In genomic region chr7:126696886-126697285, GRCm38 (mm10) we compare ENCODE assay signal across 9 mouse cellular contexts. TPM values are rescaled to one million over a fixed set of nuclear protein-coding genes. Genes with fewer than 3 reads are reported as not detected.
DNase-seq lines count a peak whose midpoint lies in the region; ATAC-seq and TF ChIP-seq lines count a peak whose summit lies in the region.
"Had no signal": no experiment of that assay in that cellular context is flagged by ENCODE, and none has a peak within 500 bp of the region (broad histone marks: within the 10 kb centered on the region; RNA-seq: fewer than 3 reads in every experiment).

No protein-coding gene starts in this region.

- H3K4me2 ChIP-seq in heart, embryonic 11.5 days, result peak overlapping the region; percentile 98
- H3K4me2 ChIP-seq in CH12.LX (ENCODE audit: insufficient read depth, low read depth, poor library complexity, severe bottlenecking), result peak overlapping the region; percentile 54
- H3K4me2 ChIP-seq in forebrain, embryonic 16.5 days (ENCODE audit: low read length), result peak overlapping the region; percentile 86
- H3K4me2 ChIP-seq in liver, embryonic 16.5 days (ENCODE audit: low read depth, low read length), result peak overlapping the region; percentile 94

- dilution Hi-C loops in CH12.LX (cut with MboI; ENCODE audit: extremely low pct_ligation_motif_present, extremely low pct_unique_long_range_greater_than_20kb, low sequenced_read_pairs), result no loop called here

- peaks cover 21% of the 10 kb centered on the region for H3K4me1 ChIP-seq in heart, embryonic 11.5 days (ENCODE audit: control insufficient read depth, insufficient read depth, low read length)
- H3K4me1 ChIP-seq in CH12.LX (ENCODE audit: control insufficient read depth in 1 of 2, insufficient read depth in 2 of 2), result peaks cover 21 to 64% of the 10 kb centered on the region in 2 experiments
- peaks cover 36% of the 10 kb centered on the region for H3K4me1 ChIP-seq in forebrain, embryonic 16.5 days (replicated peaks; ENCODE audit: control insufficient read depth, insufficient read depth, low read length)
- peaks cover 22% of the 10 kb centered on the region for H3K4me1 ChIP-seq in liver, embryonic 16.5 days (ENCODE audit: control insufficient read depth, low read depth, low read length)

- no peak for TF ChIP-seq CTCF in CH12.LX (conservative IDR thresholded peaks at IDR 0.05 in 1 of 2, IDR thresholded peaks at IDR 0.05 in 1 of 2; ENCODE audit: low read depth in 2 of 2, low read length in 2 of 2)

- 77% methylated on average over 3 of the region's 3 CpGs for WGBS in heart, embryonic 11.5 days (ENCODE audit: insufficient replicate concordance)
- 71% methylated on average over 3 of the region's 3 CpGs for WGBS in forebrain, embryonic 16.5 days
- WGBS in liver, embryonic 16.5 days (ENCODE audit: insufficient replicate concordance), result 51% methylated on average over 3 of the region's 3 CpGs

- H3K36me3 ChIP-seq in heart, embryonic 11.5 days (ENCODE audit: control insufficient read depth, insufficient read depth, low read length), result peaks cover under 1% of the 10 kb centered on the region; the same call in 1 of the 2 replicates
- peaks cover 50 to 63% of the 10 kb centered on the region in 2 experiments for H3K36me3 ChIP-seq in CH12.LX (replicated peaks in 1 of 2; ENCODE audit: control insufficient read depth in 1 of 2, insufficient read depth in 1 of 2, low read length in 1 of 2)
- H3K36me3 ChIP-seq in forebrain, embryonic 16.5 days (ENCODE audit: control insufficient read depth, insufficient read depth), result peaks cover 11% of the 10 kb centered on the region
- H3K36me3 ChIP-seq in liver, embryonic 16.5 days (ENCODE audit: control insufficient read depth, insufficient read depth), result no peaks in the 10 kb centered on the region

- peaks cover 32% of the 10 kb centered on the region for H3K79me2 ChIP-seq in CH12.LX (replicated peaks; ENCODE audit: control insufficient read depth, extremely low read depth, insufficient read depth, poor library complexity, severe bottlenecking)

- H3K27me3 ChIP-seq in heart, embryonic 11.5 days (ENCODE audit: control insufficient read depth, insufficient read depth, low read length), result peaks cover under 1% of the 10 kb centered on the region; the same call in 1 of the 2 replicates
- no peaks in the 10 kb centered on the region for H3K27me3 ChIP-seq in CH12.LX (replicated peaks)
- H3K27me3 ChIP-seq in forebrain, embryonic 16.5 days (replicated peaks; ENCODE audit: control insufficient read depth, insufficient read depth, low read length), result no peaks in the 10 kb centered on the region
- no peaks in the 10 kb centered on the region; the same call in 1 of the 2 replicates for H3K27me3 ChIP-seq in liver, embryonic 16.5 days (ENCODE audit: control insufficient read depth, insufficient read depth, low read depth, low read length)

- TF ChIP-seq EP300 in CH12.LX (IDR thresholded peaks at IDR 0.05; ENCODE audit: low read length), result no peak

- H3K27ac ChIP-seq in heart, embryonic 11.5 days (ENCODE audit: low read depth, low read length), result no peak overlapping the region
- no peak overlapping the region for H3K27ac ChIP-seq in CH12.LX (ENCODE audit: insufficient read depth, low read depth)
- H3K27ac ChIP-seq in forebrain, embryonic 16.5 days (ENCODE audit: low read length), result no peak overlapping the region
- H3K27ac ChIP-seq in liver, embryonic 16.5 days (ENCODE audit: low read length), result no peak overlapping the region

- no peak for TF ChIP-seq RAD21 in CH12.LX (IDR thresholded peaks at IDR 0.05; ENCODE audit: low read depth, low read length)

- in situ Hi-C loops in CH12.LX (cut with MboI; ENCODE audit: low pct_ligation_motif_present, low pct_unique_long_range_greater_than_20kb, low sequenced_read_pairs), result no loop called here

- H3K9ac ChIP-seq in heart, embryonic 11.5 days (ENCODE audit: low read depth, low read length), result peak overlapping the region; percentile 81
- H3K9ac ChIP-seq in CH12.LX (ENCODE audit: insufficient read depth, low read depth), result peak overlapping the region; percentile 60
- peak overlapping the region; percentile 79; the same call in 1 of the 2 replicates for H3K9ac ChIP-seq in forebrain, embryonic 16.5 days (replicated peaks; ENCODE audit: low read depth, low read length)
- H3K9ac ChIP-seq in liver, embryonic 16.5 days (ENCODE audit: low read depth, low read length), result peak overlapping the region; percentile 65

- no peaks in the 10 kb centered on the region for H3K9me3 ChIP-seq in heart, embryonic 11.5 days (replicated peaks; ENCODE audit: control insufficient read depth, low read length)
- H3K9me3 ChIP-seq in CH12.LX (replicated peaks; ENCODE audit: low read length), result no peaks in the 10 kb centered on the region
- H3K9me3 ChIP-seq in forebrain, embryonic 16.5 days (ENCODE audit: control insufficient read depth, low read length), result no peaks in the 10 kb centered on the region
- H3K9me3 ChIP-seq in liver, embryonic 16.5 days (replicated peaks; ENCODE audit: control insufficient read depth, low read length), result no peaks in the 10 kb centered on the region

- peak overlapping the region; percentile 90; the same call in 1 of the 2 replicates for H3K4me3 ChIP-seq in heart, embryonic 11.5 days (ENCODE audit: low read depth, low read length)
- H3K4me3 ChIP-seq in CH12.LX (replicated peaks in 1 of 3; ENCODE audit: low read depth in 2 of 3, low read length in 2 of 3, poor library complexity in 1 of 3), result peak overlapping the region; percentile 83 to 98 (median 92)
- peak overlapping the region; percentile 78 for H3K4me3 ChIP-seq in forebrain, embryonic 16.5 days (replicated peaks; ENCODE audit: low read length)
- peak overlapping the region; percentile 68 for H3K4me3 ChIP-seq in liver, embryonic 16.5 days (ENCODE audit: low read depth, low read length)

- no peak for ATAC-seq in heart, embryonic 11.5 days (replicated peaks; ENCODE audit: insufficient number of reproducible peaks, low FRiP score, low TSS enrichment)
- ATAC-seq in forebrain, embryonic 16.5 days, result no peak
- no peak for ATAC-seq in liver, embryonic 16.5 days (ENCODE audit: low read depth)

- TF ChIP-seq POLR2A in CH12.LX (IDR thresholded peaks at IDR 0.05; ENCODE audit: low read depth, low read length), result no peak

- no peak for DNase-seq in heart, adult 18-20 months
- DNase-seq in CH12.LX (ENCODE audit: extremely low read depth), result no peak
- DNase-seq in retina, postnatal 1 day, result no peak
- no peak for DNase-seq in urinary bladder, postnatal 14 days (ENCODE audit: low spot score)
- no peak for DNase-seq in kidney, postnatal 10 days
- DNase-seq: cerebellum, adult 11-12 months had no signal

TF ChIP-seq in CH12.LX, 34 proteins besides CTCF, POLR2A, EP300 and RAD21:
- TF ChIP-seq MAFK (IDR thresholded peaks at IDR 0.05; ENCODE audit: insufficient replicate concordance, low read length) (no peak), TBP (conservative IDR thresholded peaks at IDR 0.05; ENCODE audit: low read depth, low read length) (no peak), NELFE (IDR thresholded peaks at IDR 0.05; ENCODE audit: low read depth, low read length) (no peak)

RNA-seq across cellular contexts. Expression of gene Slx1b, which starts 1.3 kb away (rescaled TPM):
- 6.1 and 6.7 TPM in 2 replicates for polyA plus RNA-seq in heart, embryonic 11.5 days (2014; fragmentation: Nextera tagmentation; extraction: Ambion mirVana)
- 1 to 10 TPM; 3.7 to 4.1 TPM for total RNA-seq in heart, adult 18-20 months (2021)
- 5.0 and 5.6 TPM in 2 replicates for total RNA-seq in CH12.LX (2012; rRNA removed)
- total RNA-seq in CH12.LX (2014; rRNA removed), result 4.4 and 4.7 TPM in 2 replicates
- 5.6 and 8.3 TPM in 2 replicates for polyA plus RNA-seq in CH12.LX (2012; ENCODE audit: insufficient read length, low read depth)
- polyA plus RNA-seq in forebrain, embryonic 16.5 days (2015; fragmentation: Nextera tagmentation; extraction: Ambion mirVana), result 14.4 and 20.3 TPM in 2 replicates
- polyA plus RNA-seq in liver, embryonic 16.5 days (2015; fragmentation: Nextera tagmentation; extraction: Ambion mirVana), result 2.4 and 2.8 TPM in 2 replicates

RNA-seq across cellular contexts. Expression of gene Bola2, which starts 1.7 kb away (rescaled TPM):
- polyA plus RNA-seq in heart, embryonic 11.5 days (2014; fragmentation: Nextera tagmentation; extraction: Ambion mirVana), result 120 and 126 TPM in 2 replicates
- total RNA-seq in heart, adult 18-20 months (2021), result 10 to 100 TPM; 60.1 to 60.4 TPM
- total RNA-seq in CH12.LX (2012; rRNA removed) (136 and 155 TPM in 2 replicates), CH12.LX (2014; rRNA removed) (60.4 and 72.8 TPM in 2 replicates)
- 341 and 353 TPM in 2 replicates for polyA plus RNA-seq in CH12.LX (2012; ENCODE audit: insufficient read length, low read depth)
- polyA plus RNA-seq in forebrain, embryonic 16.5 days (2015; fragmentation: Nextera tagmentation; extraction: Ambion mirVana), result 124 and 132 TPM in 2 replicates
- 72.6 and 78.4 TPM in 2 replicates for polyA plus RNA-seq in liver, embryonic 16.5 days (2015; fragmentation: Nextera tagmentation; extraction: Ambion mirVana)

RNA-seq across cellular contexts. Expression of gene Coro1a, which starts 10.7 kb away (rescaled TPM):
- polyA plus RNA-seq in heart, embryonic 11.5 days (2014; fragmentation: Nextera tagmentation; extraction: Ambion mirVana), result 13.1 and 13.8 TPM in 2 replicates
- total RNA-seq in heart, adult 18-20 months (2021), result 10 to 100 TPM in 1 of 2 experiments, 1 to 10 TPM in 1; 9.3 to 28.6 TPM
- total RNA-seq in CH12.LX (2012; rRNA removed) (287 and 312 TPM in 2 replicates), CH12.LX (2014; rRNA removed) (349 and 371 TPM in 2 replicates)
- polyA plus RNA-seq in CH12.LX (2012; ENCODE audit: insufficient read length, low read depth), result 203 and 228 TPM in 2 replicates
- 109 and 119 TPM in 2 replicates for polyA plus RNA-seq in forebrain, embryonic 16.5 days (2015; fragmentation: Nextera tagmentation; extraction: Ambion mirVana)
- 98.9 and 105 TPM in 2 replicates for polyA plus RNA-seq in liver, embryonic 16.5 days (2015; fragmentation: Nextera tagmentation; extraction: Ambion mirVana)

RNA-seq across cellular contexts. Expression of gene Sult1a1, which starts 20.7 kb away (rescaled TPM):
- polyA plus RNA-seq in heart, embryonic 11.5 days (2014; fragmentation: Nextera tagmentation; extraction: Ambion mirVana), result 2.4 and 2.5 TPM in 2 replicates
- total RNA-seq in heart, adult 18-20 months (2021), result 10 to 100 TPM; 31.1 to 44.0 TPM
- total RNA-seq in CH12.LX (2012; rRNA removed) (0.17 and 0.34 TPM in 2 replicates), CH12.LX (2014; rRNA removed) (0.80 and 0.87 TPM in 2 replicates)
- polyA plus RNA-seq in CH12.LX (2012; ENCODE audit: insufficient read length, low read depth), result 0.87 and 1.4 TPM in 2 replicates
- 4.3 and 5.9 TPM in 2 replicates for polyA plus RNA-seq in forebrain, embryonic 16.5 days (2015; fragmentation: Nextera tagmentation; extraction: Ambion mirVana)
- polyA plus RNA-seq in liver, embryonic 16.5 days (2015; fragmentation: Nextera tagmentation; extraction: Ambion mirVana), result 69.5 and 88.7 TPM in 2 replicates

RNA-seq across cellular contexts. Expression of gene Sgf29, which starts 47.8 kb away (rescaled TPM):
- 24.7 and 28.9 TPM in 2 replicates for polyA plus RNA-seq in heart, embryonic 11.5 days (2014; fragmentation: Nextera tagmentation; extraction: Ambion mirVana)
- 10 to 100 TPM; 24.8 to 26.5 TPM for total RNA-seq in heart, adult 18-20 months (2021)
- total RNA-seq in CH12.LX (2012; rRNA removed), result 45.9 and 55.6 TPM in 2 replicates
- 20.5 and 31.7 TPM in 2 replicates for total RNA-seq in CH12.LX (2014; rRNA removed)
- polyA plus RNA-seq in CH12.LX (2012; ENCODE audit: insufficient read length, low read depth), result 70.0 and 71.7 TPM in 2 replicates
- polyA plus RNA-seq in forebrain, embryonic 16.5 days (2015; fragmentation: Nextera tagmentation; extraction: Ambion mirVana), result 55.8 and 57.5 TPM in 2 replicates
- polyA plus RNA-seq in liver, embryonic 16.5 days (2015; fragmentation: Nextera tagmentation; extraction: Ambion mirVana), result 20.8 and 28.6 TPM in 2 replicates
